Mouse (Mus musculus): ENCODE data around the gene Gnpat. TPM values are rescaled to one million over a fixed set of nuclear protein-coding genes. Genes with fewer than 3 reads are reported as not detected.
"Not testable (repeated sequence)": the region's sequence is repeated elsewhere in the genome, so short reads cannot be mapped to it uniquely, and the experiment has no call there.

The Gnpat gene
- polyA plus RNA-seq, 1 experiment from 2014 or later: 119 TPM

DNA sequence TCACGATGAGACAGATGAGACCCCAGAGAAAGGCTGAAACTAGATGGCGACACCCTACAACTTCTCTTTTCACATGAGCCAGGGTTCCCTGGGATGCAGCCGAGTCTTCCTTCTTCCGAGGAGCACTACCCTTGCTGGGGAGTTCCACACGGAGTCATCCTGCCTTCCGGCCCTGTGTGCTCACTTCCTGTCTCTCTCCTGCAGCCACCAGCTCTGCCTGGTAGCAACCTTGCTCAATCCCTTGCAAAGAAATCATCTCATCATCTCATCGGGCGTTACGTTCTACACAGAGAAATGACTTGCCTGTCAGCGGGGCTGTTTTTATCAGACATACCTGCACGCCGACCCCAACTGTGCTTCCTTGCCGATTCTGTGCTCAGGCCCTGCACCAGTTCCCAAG lies 32.8 kb upstream of the Gnpat start:
- no peak overlapping the region for H3K9ac ChIP-seq (replicated peaks)

DNA sequence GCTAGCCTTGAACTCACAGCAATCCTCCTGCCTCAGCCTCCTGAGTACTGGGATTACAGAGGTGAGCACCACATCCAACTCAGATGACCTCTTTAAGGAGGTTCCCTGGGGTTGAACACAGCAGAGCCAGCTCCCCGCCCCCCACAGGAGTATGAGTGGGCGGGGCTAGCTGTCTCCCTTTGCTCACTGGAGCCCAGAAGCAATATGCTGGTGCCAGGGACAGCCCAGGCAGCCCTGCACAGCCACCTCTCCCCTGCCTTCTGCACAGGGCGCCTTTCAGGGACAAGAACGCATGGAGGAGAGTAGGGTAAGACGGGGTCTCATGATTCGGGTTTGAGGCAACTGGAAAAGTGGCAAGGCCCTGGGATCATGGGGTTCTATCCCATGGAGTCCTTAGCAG lies 31.3 kb upstream of the Gnpat start:
- no peak for ATAC-seq (ENCODE audit: insufficient number of reproducible peaks, insufficient read depth, low FRiP score, low TSS enrichment, low read depth)
- H3K27ac ChIP-seq: no peak overlapping the region
- H3K4me1 ChIP-seq (replicated peaks): peaks cover 14% of the 10 kb centered on the region; the same call in 1 of the 2 replicates
- H3K4me3 ChIP-seq (replicated peaks): no peak overlapping the region
- H3K9ac ChIP-seq (replicated peaks): no peak overlapping the region
- no peaks in the 10 kb centered on the region for H3K9me3 ChIP-seq
- no peaks in the 10 kb centered on the region for H3K36me3 ChIP-seq
- no peak overlapping the region for H3K4me2 ChIP-seq
- H3K27me3 ChIP-seq: peaks cover 15% of the 10 kb centered on the region
- WGBS: 78% methylated on average over 6 of the region's 6 CpGs

More for the DNA sequence above, 32.8 kb upstream of the Gnpat start:
- 79% methylated on average over 13 of the region's 13 CpGs for WGBS
- Histone ChIP-seq H3K36me3 (no peaks in the 10 kb centered on the region), H3K4me3 (replicated peaks) (no peak overlapping the region), H3K4me1 (replicated peaks) (peaks cover 14% of the 10 kb centered on the region; the same call in 1 of the 2 replicates), H3K27me3 (peaks cover 22% of the 10 kb centered on the region), H3K27ac (no peak overlapping the region), H3K9me3 (no peaks in the 10 kb centered on the region), H3K4me2 (no peak overlapping the region)
- ATAC-seq (ENCODE audit: insufficient number of reproducible peaks, insufficient read depth, low FRiP score, low TSS enrichment, low read depth): no peak

DNA sequence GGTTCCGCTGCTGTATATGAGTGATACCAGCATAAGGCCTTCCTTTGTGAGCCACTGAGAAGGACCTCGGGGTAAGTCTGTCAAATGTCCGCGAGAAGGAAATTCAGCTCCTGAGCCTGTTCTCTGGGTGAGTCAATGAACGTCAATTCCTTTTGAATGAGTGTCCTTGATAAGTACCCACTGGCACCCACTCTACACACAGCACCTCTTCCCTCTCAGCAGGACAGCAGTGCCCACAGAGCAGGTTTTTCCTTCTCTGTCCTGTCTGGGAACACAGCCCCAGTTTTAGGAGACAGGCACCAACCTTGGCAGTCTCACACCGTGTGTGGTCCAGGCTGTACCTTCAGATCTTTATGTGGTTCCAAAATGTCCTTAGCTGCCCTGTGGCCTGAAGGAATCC lies 30.9 kb upstream of the Gnpat start:
- no peak overlapping the region for H3K4me2 ChIP-seq
- H3K4me3 ChIP-seq (replicated peaks): no peak overlapping the region
- H3K9me3 ChIP-seq: no peaks in the 10 kb centered on the region
- no peak overlapping the region for H3K9ac ChIP-seq (replicated peaks)
- peaks cover 11% of the 10 kb centered on the region for H3K27me3 ChIP-seq
- H3K27ac ChIP-seq: no peak overlapping the region
- peaks cover 14% of the 10 kb centered on the region; the same call in 1 of the 2 replicates for H3K4me1 ChIP-seq (replicated peaks)
- H3K36me3 ChIP-seq: no peaks in the 10 kb centered on the region
- no peak for ATAC-seq (ENCODE audit: insufficient number of reproducible peaks, insufficient read depth, low FRiP score, low TSS enrichment, low read depth)
- WGBS: 89% methylated on average over 6 of the region's 6 CpGs

DNA sequence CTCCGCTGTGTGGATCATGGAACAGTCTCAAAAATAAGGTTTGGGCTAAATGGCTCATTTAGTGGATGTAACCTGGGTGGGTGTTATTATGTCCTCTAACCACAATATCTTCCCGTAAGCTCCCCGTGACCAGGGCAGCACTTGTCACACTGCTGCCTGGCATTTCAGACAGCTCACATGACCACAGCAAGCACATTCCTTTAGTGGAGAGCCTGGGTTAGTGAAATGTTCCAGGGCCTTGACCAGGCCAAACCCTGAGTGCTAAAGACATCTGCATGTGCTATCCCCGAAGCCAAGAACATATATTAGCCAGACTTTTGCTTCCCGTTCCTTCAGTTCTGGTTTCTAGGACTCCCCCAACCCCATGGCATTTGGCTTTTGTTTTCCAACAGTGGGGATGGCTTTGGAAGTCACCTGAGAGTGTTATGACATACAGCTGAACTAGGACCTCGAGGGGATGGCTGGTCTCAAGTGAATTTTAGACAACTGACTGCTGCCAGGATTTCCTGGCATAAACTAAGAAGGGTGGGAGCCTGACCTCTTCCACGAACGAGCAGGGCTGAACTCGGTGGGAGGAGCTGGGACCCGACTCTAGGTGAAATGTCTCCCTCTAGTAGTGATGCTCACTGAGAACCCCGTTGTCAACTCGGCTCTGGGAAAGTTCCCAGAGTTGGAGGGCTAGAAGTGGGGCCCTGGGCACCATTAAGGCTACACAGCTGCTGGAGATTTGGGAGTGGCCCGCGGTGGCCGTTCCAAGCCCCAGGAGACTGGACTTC lies 29.2 kb upstream of the Gnpat start:
- ATAC-seq (ENCODE audit: insufficient number of reproducible peaks, insufficient read depth, low FRiP score, low TSS enrichment, low read depth): no peak
- H3K27me3 ChIP-seq: no peaks in the 10 kb centered on the region; the same call in 1 of the 2 replicates
- H3K4me1 ChIP-seq (replicated peaks): peaks cover 14% of the 10 kb centered on the region; the same call in 1 of the 2 replicates
- H3K4me2 ChIP-seq: peak overlapping the region; percentile 37
- no peak overlapping the region for H3K9ac ChIP-seq (replicated peaks)
- 0 out of 2 replicates have a peak overlapping the region, but pooled peaks have one; percentile 15 for H3K4me3 ChIP-seq (replicated peaks)
- no peak overlapping the region for H3K27ac ChIP-seq
- H3K36me3 ChIP-seq: peaks cover 10% of the 10 kb centered on the region
- H3K9me3 ChIP-seq: no peaks in the 10 kb centered on the region
- WGBS: 38% methylated on average over 15 of the region's 15 CpGs

DNA sequence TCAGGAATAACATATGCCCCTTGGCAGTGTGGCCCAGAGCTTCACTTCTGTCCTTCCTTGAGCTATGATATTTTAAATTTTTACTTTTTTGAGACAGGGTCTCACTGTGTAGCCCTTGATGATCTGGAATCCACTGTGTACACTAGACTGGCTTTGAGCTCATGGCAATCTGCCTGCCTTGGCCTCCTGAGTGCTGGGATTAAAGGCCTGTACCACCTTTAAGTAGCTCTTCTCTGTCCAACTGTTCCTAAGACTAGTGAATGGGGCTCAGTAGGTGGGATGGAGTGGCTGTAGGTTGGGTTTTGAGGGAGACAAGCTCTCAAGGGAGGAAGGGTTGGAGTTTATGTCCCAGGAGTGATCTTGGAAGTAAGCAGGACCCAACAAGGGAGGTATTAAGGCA lies 27.0 kb upstream of the Gnpat start:
- ATAC-seq (ENCODE audit: insufficient number of reproducible peaks, insufficient read depth, low FRiP score, low TSS enrichment, low read depth): no peak
- Histone ChIP-seq H3K4me2 (no peak overlapping the region), H3K4me3 (replicated peaks) (no peak overlapping the region), H3K27me3 (no peaks in the 10 kb centered on the region; the same call in 1 of the 2 replicates), H3K36me3 (peaks cover 32% of the 10 kb centered on the region), H3K4me1 (replicated peaks) (peaks cover 14% of the 10 kb centered on the region; the same call in 1 of the 2 replicates), H3K27ac (no peak overlapping the region), H3K9me3 (no peaks in the 10 kb centered on the region), H3K9ac (replicated peaks) (no peak overlapping the region)

DNA sequence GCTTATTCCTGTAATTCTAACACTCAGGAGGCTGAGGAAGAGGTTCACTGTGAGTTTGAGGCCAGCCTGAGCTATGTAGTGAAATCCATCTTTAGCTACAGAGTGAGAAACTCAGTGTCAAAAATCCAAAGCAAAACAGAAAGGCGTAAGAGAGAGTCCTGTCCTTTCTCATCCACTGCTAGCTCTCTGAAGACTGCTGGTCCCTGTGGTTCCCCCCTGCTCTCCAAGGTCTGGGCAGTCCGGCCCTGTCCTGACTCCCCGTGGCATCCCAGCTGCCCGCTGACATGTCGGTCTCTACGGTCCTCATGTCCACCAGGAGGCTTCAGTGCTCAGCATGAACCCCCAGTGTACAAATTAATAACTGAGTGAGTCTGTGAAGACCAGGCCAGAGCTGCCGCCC lies 26.6 kb upstream of the Gnpat start:
- Histone ChIP-seq H3K9ac (replicated peaks) (no peak overlapping the region), H3K9me3 (no peaks in the 10 kb centered on the region), H3K27ac (no peak overlapping the region), H3K36me3 (peaks cover 36% of the 10 kb centered on the region), H3K4me2 (no peak overlapping the region), H3K4me1 (replicated peaks) (peaks cover 14% of the 10 kb centered on the region; the same call in 1 of the 2 replicates), H3K4me3 (replicated peaks) (no peak overlapping the region), H3K27me3 (no peaks in the 10 kb centered on the region; the same call in 1 of the 2 replicates)
- ATAC-seq (ENCODE audit: insufficient number of reproducible peaks, insufficient read depth, low FRiP score, low TSS enrichment, low read depth): no peak
- 79% methylated on average over 7 of the region's 7 CpGs for WGBS

DNA sequence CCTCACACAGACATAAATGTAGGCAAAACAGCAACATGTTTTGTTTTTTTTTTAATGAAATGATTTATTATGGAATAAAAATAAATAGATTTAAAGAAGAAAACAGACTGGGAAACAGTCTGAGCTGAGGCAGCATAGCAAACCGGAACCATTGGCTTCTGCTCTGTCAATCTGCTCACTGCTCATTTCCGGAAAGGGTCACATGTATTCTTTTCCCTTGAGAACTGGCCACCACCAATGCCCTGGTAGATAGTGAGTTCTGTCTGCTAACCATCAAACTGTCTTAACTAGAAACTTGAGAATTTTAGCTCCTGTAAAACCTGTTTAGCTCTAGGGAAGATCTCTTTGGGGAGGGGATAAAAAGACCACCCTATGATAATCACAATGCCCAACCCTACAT lies 25.9 kb upstream of the Gnpat start:
- Histone ChIP-seq H3K27ac (no peak overlapping the region), H3K4me3 (replicated peaks) (no peak overlapping the region), H3K36me3 (peaks cover 42% of the 10 kb centered on the region), H3K4me1 (replicated peaks) (peaks cover 14% of the 10 kb centered on the region; the same call in 1 of the 2 replicates), H3K27me3 (no peaks in the 10 kb centered on the region), H3K9me3 (no peaks in the 10 kb centered on the region), H3K4me2 (no peak overlapping the region), H3K9ac (replicated peaks) (no peak overlapping the region)
- WGBS: 86% methylated on average over 2 of the region's 2 CpGs
- no peak for ATAC-seq (ENCODE audit: insufficient number of reproducible peaks, insufficient read depth, low FRiP score, low TSS enrichment, low read depth)

DNA sequence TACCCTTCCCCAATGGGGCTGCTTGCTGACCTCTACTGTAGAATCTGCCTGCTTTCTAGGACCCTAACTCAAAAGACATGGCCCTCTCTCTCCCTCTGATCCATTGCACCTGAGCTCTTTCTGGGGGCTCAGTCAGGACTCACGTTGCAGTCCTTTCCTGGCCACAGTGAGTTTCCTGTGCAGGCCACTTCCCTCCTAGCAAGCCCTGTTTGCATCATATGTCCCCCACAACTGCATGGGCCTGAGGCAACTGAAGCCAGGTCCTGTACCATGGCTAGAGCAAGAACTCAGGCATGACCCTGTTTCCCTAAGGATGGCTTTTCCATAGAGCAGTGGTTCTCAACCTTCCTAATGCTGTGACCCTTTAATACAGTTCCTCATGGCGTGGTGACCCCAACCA lies 24.9 kb upstream of the Gnpat start:
- Histone ChIP-seq H3K27ac (no peak overlapping the region), H3K36me3 (peaks cover 46% of the 10 kb centered on the region), H3K4me2 (no peak overlapping the region), H3K27me3 (no peaks in the 10 kb centered on the region), H3K4me1 (replicated peaks) (peaks cover 14% of the 10 kb centered on the region; the same call in 1 of the 2 replicates), H3K9me3 (no peaks in the 10 kb centered on the region), H3K4me3 (replicated peaks) (no peak overlapping the region), H3K9ac (replicated peaks) (no peak overlapping the region)
- ATAC-seq (ENCODE audit: insufficient number of reproducible peaks, insufficient read depth, low FRiP score, low TSS enrichment, low read depth): no peak
- 86% methylated on average over 2 of the region's 2 CpGs for WGBS

DNA sequence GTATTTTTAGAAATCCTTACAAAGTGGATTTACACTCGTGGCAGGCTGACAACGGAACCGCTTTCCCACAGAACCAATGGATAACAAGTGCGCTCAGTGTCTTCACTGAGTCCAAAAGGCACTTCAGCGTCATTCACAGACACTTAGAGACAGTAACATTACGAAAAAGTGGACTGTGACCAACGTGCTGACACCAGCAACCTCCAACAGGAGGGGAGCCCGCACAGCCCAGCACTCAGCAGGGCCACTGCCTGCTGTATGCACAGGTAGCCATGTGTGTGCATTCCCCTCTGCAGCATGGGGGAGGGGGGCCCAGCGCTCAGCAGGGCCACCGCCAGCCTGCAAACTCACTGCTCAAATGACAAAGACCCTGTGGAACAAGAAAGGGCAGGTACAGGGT lies 23.5 kb upstream of the Gnpat start:
- Histone ChIP-seq H3K9me3 (no peaks in the 10 kb centered on the region), H3K4me2 (no peak overlapping the region), H3K36me3 (peaks cover 56% of the 10 kb centered on the region), H3K27me3 (no peaks in the 10 kb centered on the region), H3K4me3 (replicated peaks) (no peak overlapping the region), H3K27ac (no peak overlapping the region), H3K9ac (replicated peaks) (no peak overlapping the region), H3K4me1 (replicated peaks) (peaks cover 6% of the 10 kb centered on the region; the same call in 1 of the 2 replicates)
- ATAC-seq (ENCODE audit: insufficient number of reproducible peaks, insufficient read depth, low FRiP score, low TSS enrichment, low read depth): no peak
- 94% methylated on average over 10 of the region's 10 CpGs for WGBS

DNA sequence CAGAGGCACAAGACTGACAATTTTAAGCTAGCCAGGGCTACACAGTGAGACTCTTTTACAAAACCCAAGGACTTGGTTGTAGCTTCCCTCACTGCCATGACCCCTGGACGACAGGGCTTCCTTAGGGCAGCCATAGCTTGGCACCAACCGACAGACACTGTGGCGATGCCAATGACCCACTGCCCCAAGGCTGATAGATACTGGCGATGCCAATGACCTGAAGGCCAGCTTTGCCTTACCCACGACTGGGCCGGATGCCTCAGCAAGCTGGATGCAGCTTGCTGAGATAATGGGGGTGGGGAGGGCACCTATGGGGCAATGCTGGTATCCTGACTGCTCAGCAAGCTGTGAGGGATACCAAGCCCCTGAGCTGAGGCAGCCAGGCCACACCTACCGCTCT lies 21.9 kb upstream of the Gnpat start:
- Histone ChIP-seq H3K4me2 (no peak overlapping the region), H3K4me3 (replicated peaks) (no peak overlapping the region), H3K9me3 (no peaks in the 10 kb centered on the region), H3K27ac (no peak overlapping the region), H3K27me3 (no peaks in the 10 kb centered on the region), H3K4me1 (replicated peaks) (no peaks in the 10 kb centered on the region), H3K36me3 (peaks cover 67% of the 10 kb centered on the region), H3K9ac (replicated peaks) (no peak overlapping the region)
- ATAC-seq (ENCODE audit: insufficient number of reproducible peaks, insufficient read depth, low FRiP score, low TSS enrichment, low read depth): no peak
- WGBS: 93% methylated on average over 7 of the region's 7 CpGs

DNA sequence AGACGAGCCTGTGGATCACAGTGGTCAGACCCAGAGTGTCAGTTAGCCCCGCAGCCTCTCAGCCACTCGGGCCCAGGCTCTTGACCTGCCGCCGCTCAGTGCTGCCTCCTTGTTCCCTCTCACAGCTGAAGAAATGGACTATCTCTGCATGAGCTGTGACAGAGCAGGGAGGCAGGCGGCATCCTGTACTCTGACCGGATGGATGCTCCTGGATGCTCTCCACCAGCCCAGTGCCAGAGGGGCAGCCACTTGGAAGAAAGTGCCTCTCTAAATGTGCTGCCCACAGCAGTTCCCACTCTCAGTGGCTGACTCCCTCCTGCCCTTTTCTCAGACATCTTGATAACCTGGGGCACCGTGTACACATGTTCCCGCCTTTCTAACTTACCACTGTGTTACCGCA lies 21.1 kb upstream of the Gnpat start:
- H3K27me3 ChIP-seq: no peaks in the 10 kb centered on the region
- no peak overlapping the region for H3K4me3 ChIP-seq (replicated peaks)
- 91% methylated on average over 10 of the region's 10 CpGs for WGBS
- no peak overlapping the region for H3K9ac ChIP-seq (replicated peaks)
- no peaks in the 10 kb centered on the region for H3K9me3 ChIP-seq
- peaks cover 67% of the 10 kb centered on the region for H3K36me3 ChIP-seq
- no peak for ATAC-seq (ENCODE audit: insufficient number of reproducible peaks, insufficient read depth, low FRiP score, low TSS enrichment, low read depth)
- H3K4me1 ChIP-seq (replicated peaks): no peaks in the 10 kb centered on the region
- H3K27ac ChIP-seq: no peak overlapping the region
- no peak overlapping the region for H3K4me2 ChIP-seq

DNA sequence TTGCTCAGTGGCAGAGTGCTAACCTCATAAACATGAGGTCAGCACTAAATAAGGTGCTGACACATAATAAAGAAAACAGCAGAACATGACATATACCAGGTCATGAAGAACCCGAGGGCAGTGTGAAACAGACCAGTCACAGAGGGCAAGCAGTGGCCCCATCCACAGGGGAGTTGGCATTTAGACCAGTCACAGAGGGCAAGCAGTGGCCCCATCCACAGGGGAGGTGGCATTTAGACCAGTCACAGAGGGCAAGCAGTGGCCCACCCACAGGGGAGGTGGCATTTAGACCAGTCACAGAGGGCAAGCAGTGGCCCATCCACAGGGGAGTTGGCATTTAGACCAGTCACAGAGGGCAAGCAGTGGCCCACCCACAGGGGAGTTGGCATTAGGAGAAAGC lies 19.9 kb upstream of the Gnpat start:
- H3K4me3 ChIP-seq (replicated peaks); H3K27ac ChIP-seq; H3K9ac ChIP-seq (replicated peaks); H3K4me1 ChIP-seq (replicated peaks); ATAC-seq (ENCODE audit: insufficient number of reproducible peaks, insufficient read depth, low FRiP score, low TSS enrichment, low read depth); H3K9me3 ChIP-seq; H3K4me2 ChIP-seq; H3K27me3 ChIP-seq: not testable (repeated sequence)
- 59% methylated on average over 1 of the region's 1 CpGs for WGBS
- H3K36me3 ChIP-seq: peaks cover 64% of the 10 kb centered on the region
